Mouse (Mus musculus) ES-CJ7 (cell line): ENCODE measurements around the gene Hey2.

ENCODE experiments used
- DNase-seq: peaks from one replicate; pipeline ENCODE4 v3.0.0; 2011; ENCODE audit warnings: low read depth, low spot score

Hey2 gene

GRCm38 (mm10) chr10:30842643-30843437, at the start of gene Hey2:
Gene Hey2, minus strand, starts transcription at chr10:30842801.
- peak; percentile 96 for DNase-seq

GRCm38 (mm10) chr10:30883085-30883760, 40.6 kb upstream of the Hey2 start:
- no peak for DNase-seq

GRCm38 (mm10) chr10:30881109-30881508, 38.5 kb upstream of the Hey2 start:
- no peak for DNase-seq

GRCm38 (mm10) chr10:30845101-30845825, 2.7 kb upstream of the Hey2 start:
- no peak for DNase-seq

- peak; percentile 31 for DNase-seq
These were observed 1.8 kb upstream of the Hey2 start for GRCm38 (mm10) chr10:30844191-30845010.

DNA sequence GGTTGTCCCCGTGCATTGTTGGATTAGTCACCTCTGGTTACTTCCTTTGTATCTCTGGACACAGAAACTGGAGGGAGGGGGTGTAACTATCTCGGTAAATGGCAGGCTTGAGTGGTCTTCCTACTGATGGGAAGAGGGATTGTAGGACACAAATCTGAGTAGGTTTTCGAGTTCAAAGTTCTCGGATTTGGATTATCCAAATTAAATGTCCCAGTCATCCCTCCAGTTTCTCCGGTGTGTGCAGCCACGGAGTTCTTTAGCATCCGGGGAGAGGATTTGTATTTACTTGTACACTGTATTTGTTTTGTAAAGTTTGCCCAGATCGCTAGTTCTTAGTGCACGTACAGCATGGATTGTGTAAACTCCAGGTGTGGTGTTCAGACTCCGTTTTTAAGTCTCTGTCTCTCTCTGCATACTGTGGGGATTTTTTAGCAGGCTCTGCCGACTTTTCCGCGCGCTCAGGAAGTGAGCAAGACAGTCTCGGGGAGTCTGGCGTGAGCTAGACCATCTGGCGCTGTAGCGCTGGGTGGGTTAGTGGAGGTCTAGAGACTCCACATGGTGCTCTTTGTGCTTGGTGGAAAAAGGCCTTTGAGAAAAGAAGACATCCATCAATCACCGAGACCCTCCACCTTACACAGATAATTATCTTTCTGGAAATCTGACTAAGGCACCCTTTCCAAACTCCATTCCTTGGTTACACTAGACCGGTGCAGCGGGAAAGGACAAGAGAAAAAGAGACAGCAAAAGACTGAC, 1.0 kb upstream of the Hey2 start:
- DNase-seq: peak; percentile 33

GRCm38 (mm10) chr10:30842228-30842627, 373 bp downstream of the Hey2 start:
- no peak for DNase-seq

- no peak for DNase-seq
These were observed 1.8 kb downstream of the Hey2 start for GRCm38 (mm10) chr10:30840824-30841223.

- DNase-seq: peak; percentile 74
These were observed 4.4 kb downstream of the Hey2 start for GRCm38 (mm10) chr10:30838188-30838587.

DNA sequence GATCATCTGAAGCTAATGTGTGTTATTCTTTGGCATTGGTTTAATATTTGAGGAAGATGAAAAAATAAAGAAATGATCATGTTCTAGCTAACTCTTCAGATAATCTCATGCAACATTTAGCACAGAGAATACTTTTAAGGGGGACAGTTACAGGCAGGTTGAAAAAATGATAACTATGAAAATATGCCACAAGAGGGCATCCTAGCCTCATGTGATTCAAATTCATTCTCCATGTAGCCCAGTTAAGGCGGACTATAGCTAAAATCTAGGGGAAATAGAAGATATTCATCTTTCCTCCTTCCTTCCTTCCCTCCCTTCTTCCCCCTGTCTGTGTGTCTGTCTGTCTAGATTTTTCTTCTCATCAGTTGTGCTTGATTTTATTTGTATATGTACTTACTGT, 17.6 kb downstream of the Hey2 start:
- DNase-seq: no peak

- peak; percentile 89 for DNase-seq
These were observed 31.7 kb downstream of the Hey2 start for GRCm38 (mm10) chr10:30810967-30811293.

GRCm38 (mm10) chr10:30810247-30810966, 32.2 kb downstream of the Hey2 start:
- peak; percentile 25 for DNase-seq

DNA sequence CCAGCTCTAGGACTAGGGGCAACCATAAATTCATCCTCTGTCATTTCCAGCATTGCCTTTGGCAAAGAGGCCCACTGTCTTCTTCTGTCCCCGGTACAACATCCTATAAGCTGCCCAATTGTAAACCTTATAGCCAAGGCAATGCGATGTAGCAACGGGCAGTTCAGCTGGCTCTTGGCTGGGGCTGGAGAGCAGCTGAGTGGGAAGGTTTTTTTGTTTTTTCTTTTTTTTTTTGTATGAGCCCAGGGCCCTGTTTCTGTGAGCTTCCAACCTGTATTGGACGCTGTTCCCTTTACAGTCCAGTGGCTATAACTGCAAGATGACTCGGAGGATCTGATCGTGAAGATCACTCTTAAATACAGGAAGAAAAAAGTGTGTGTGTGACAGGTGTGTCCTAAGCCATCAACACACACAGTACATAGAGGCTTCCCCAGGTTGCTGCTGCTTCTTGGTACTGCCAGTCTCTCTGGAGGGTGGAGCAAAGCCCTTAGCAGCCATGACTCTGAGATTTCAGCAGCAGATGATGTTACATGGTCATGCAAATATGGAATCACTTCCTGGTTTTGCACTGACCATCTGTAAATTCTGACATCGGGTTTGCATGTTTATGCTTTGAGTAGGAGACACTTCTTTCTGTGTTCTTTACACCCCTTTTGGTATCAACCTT, 38.9 kb downstream of the Hey2 start:
- DNase-seq: no peak

- DNase-seq: peak; percentile 70
These were observed 39.7 kb downstream of the Hey2 start, which contains the start of gene Ncoa7 for GRCm38 (mm10) chr10:30802681-30803586. Gene Ncoa7, minus strand, starts transcription at chr10:30803326.

GRCm38 (mm10) chr10:30802033-30802432, 40.6 kb downstream of the Hey2 start:
- peak; percentile 66 for DNase-seq

GRCm38 (mm10) chr10:30799713-30800450, 42.7 kb downstream of the Hey2 start:
- peak; percentile 22 for DNase-seq

GRCm38 (mm10) chr10:30796469-30797261, 45.9 kb downstream of the Hey2 start:
- no peak for DNase-seq
